In genomic region chr11:98867293-98867692, GRCm38 (mm10) we compare ENCODE assay signal across 18 mouse cellular contexts. TPM values are rescaled to one million over a fixed set of nuclear protein-coding genes. Genes with fewer than 3 reads are reported as not detected.
A peak's percentile ranks its signal among the peaks of the same experiment; 100 is the strongest.
DNase-seq lines count a peak whose midpoint lies in the region; ATAC-seq lines count a peak whose summit lies in the region.
"Had no signal": no experiment of that assay in that cellular context is flagged by ENCODE, and none has a peak within 500 bp of the region (broad histone marks: within the 10 kb centered on the region; RNA-seq: fewer than 3 reads in every experiment).

No protein-coding gene starts in this region.

- no peak for ATAC-seq in midbrain, embryonic 12.5 days (ENCODE audit: low FRiP score, low read depth)
- ATAC-seq in midbrain, embryonic 11.5 days (ENCODE audit: low FRiP score), result no peak
- peak; percentile 12; the same call in 1 of the 2 replicates for ATAC-seq in neural tube, embryonic 14.5 days (ENCODE audit: low read depth)

- 52% methylated on average over 12 of the region's 12 CpGs for WGBS in midbrain, embryonic 12.5 days
- WGBS in midbrain, embryonic 11.5 days, result 55% methylated on average over 12 of the region's 12 CpGs
- 45% methylated on average over 12 of the region's 12 CpGs for whole genome bisulfite sequencing in hindbrain, embryonic 10.5 days
- WGBS in neural tube, embryonic 14.5 days, result 42% methylated on average over 12 of the region's 12 CpGs

- H3K9ac ChIP-seq in midbrain, embryonic 12.5 days (replicated peaks), result no peak overlapping the region
- H3K9ac ChIP-seq in midbrain, embryonic 11.5 days (ENCODE audit: low read length), result no peak overlapping the region
- H3K9ac ChIP-seq in neural tube, embryonic 14.5 days (replicated peaks; ENCODE audit: low read depth, low read length), result no peak overlapping the region
- H3K9ac ChIP-seq: hindbrain, embryonic 15.5 days; limb, embryonic 12.5 days; liver, embryonic 15.5 days had no signal

- H3K4me2 ChIP-seq in midbrain, embryonic 12.5 days (replicated peaks), result no peak overlapping the region
- H3K4me2 ChIP-seq in midbrain, embryonic 11.5 days, result no peak overlapping the region
- H3K4me2 ChIP-seq in neural tube, embryonic 14.5 days (ENCODE audit: low read depth, low read length), result no peak overlapping the region
- H3K4me2 ChIP-seq: hindbrain, embryonic 15.5 days; limb, embryonic 12.5 days; liver, embryonic 15.5 days had no signal

- H3K36me3 ChIP-seq in midbrain, embryonic 12.5 days, result peaks cover 43% of the 10 kb centered on the region
- H3K36me3 ChIP-seq in midbrain, embryonic 11.5 days (ENCODE audit: control insufficient read depth, insufficient read depth, low read length), result peaks cover 2% of the 10 kb centered on the region; the same call in 1 of the 2 replicates
- H3K36me3 ChIP-seq in hindbrain, embryonic 10.5 days, result peaks cover 64% of the 10 kb centered on the region
- H3K36me3 ChIP-seq in neural tube, embryonic 14.5 days (ENCODE audit: control insufficient read depth, insufficient read depth, low read length), result peaks cover 8% of the 10 kb centered on the region; the same call in 1 of the 2 replicates

- no peak overlapping the region for H3K4me3 ChIP-seq in midbrain, embryonic 12.5 days
- no peak overlapping the region for H3K4me3 ChIP-seq in midbrain, embryonic 11.5 days (ENCODE audit: low read depth, low read length)
- H3K4me3 ChIP-seq in hindbrain, embryonic 10.5 days, result no peak overlapping the region
- H3K4me3 ChIP-seq in neural tube, embryonic 14.5 days (ENCODE audit: low read depth, low read length), result no peak overlapping the region
- H3K4me3 ChIP-seq: forebrain, embryonic 10.5 days; hindbrain, embryonic 15.5 days; left cerebral cortex, adult 2 months; limb, embryonic 12.5 days; liver, embryonic 15.5 days had no signal

- peaks cover 2% of the 10 kb centered on the region; the same call in 1 of the 2 replicates for H3K27me3 ChIP-seq in midbrain, embryonic 12.5 days
- no peaks in the 10 kb centered on the region for H3K27me3 ChIP-seq in midbrain, embryonic 11.5 days (ENCODE audit: control insufficient read depth, insufficient read depth, low read length)
- H3K27me3 ChIP-seq in hindbrain, embryonic 10.5 days (ENCODE audit: insufficient read depth, poor library complexity, severe bottlenecking), result no peaks in the 10 kb centered on the region
- H3K27me3 ChIP-seq in neural tube, embryonic 14.5 days (ENCODE audit: control insufficient read depth, insufficient read depth, low read length), result no peaks in the 10 kb centered on the region
- H3K27me3 ChIP-seq: CH12.LX; hindbrain, embryonic 15.5 days; limb, embryonic 12.5 days; liver, embryonic 15.5 days had no signal

- peak; percentile 56 for DNase-seq in cerebellum, adult 11-12 months
- no peak for DNase-seq in cerebellum, adult 11 months
- DNase-seq in midbrain, embryonic 11.5 days (ENCODE audit: low spot score, missing footprints), result no peak
- DNase-seq in hindbrain, embryonic 10.5 days (ENCODE audit: low spot score), result peak; percentile 51
- DNase-seq in layer of hippocampus, adult 9-11 months, result no peak
- no peak for DNase-seq in layer of hippocampus, adult 9-10 months (ENCODE audit: low spot score)
- DNase-seq: gastrocnemius, postnatal 36 days; kidney, adult 2 months; kidney, postnatal 36 days; lung, postnatal 10 days had no signal

- peaks cover 17% of the 10 kb centered on the region; the same call in 1 of the 2 replicates for H3K4me1 ChIP-seq in midbrain, embryonic 12.5 days
- peaks cover 10% of the 10 kb centered on the region for H3K4me1 ChIP-seq in midbrain, embryonic 11.5 days (ENCODE audit: control insufficient read depth, insufficient read depth, low read length)
- H3K4me1 ChIP-seq in hindbrain, embryonic 10.5 days (replicated peaks), result peaks cover 33% of the 10 kb centered on the region
- H3K4me1 ChIP-seq in neural tube, embryonic 14.5 days (ENCODE audit: control insufficient read depth, insufficient read depth, low read length), result peaks cover 8% of the 10 kb centered on the region; the same call in 1 of the 2 replicates

- H3K27ac ChIP-seq in midbrain, embryonic 12.5 days (replicated peaks), result peak overlapping the region; percentile 35; the same call in 1 of the 2 replicates
- no peak overlapping the region for H3K27ac ChIP-seq in midbrain, embryonic 11.5 days (ENCODE audit: low read depth, low read length)
- H3K27ac ChIP-seq in hindbrain, embryonic 10.5 days, result peak overlapping the region; percentile 46; the same call in 1 of the 2 replicates
- H3K27ac ChIP-seq in neural tube, embryonic 14.5 days (ENCODE audit: low read depth, low read length), result no peak overlapping the region
- H3K27ac ChIP-seq: forebrain, embryonic 10.5 days; hindbrain, embryonic 15.5 days; left cerebral cortex, adult 2 months; limb, embryonic 12.5 days; liver, embryonic 15.5 days had no signal

- H3K9me3 ChIP-seq in midbrain, embryonic 12.5 days, result no peaks in the 10 kb centered on the region
- H3K9me3 ChIP-seq in midbrain, embryonic 11.5 days (ENCODE audit: control insufficient read depth, low read length), result no peaks in the 10 kb centered on the region
- no peaks in the 10 kb centered on the region for H3K9me3 ChIP-seq in hindbrain, embryonic 10.5 days
- H3K9me3 ChIP-seq in neural tube, embryonic 14.5 days (ENCODE audit: control insufficient read depth, low read length), result no peaks in the 10 kb centered on the region
- H3K9me3 ChIP-seq: forebrain, embryonic 10.5 days; hindbrain, embryonic 15.5 days; limb, embryonic 12.5 days; liver, embryonic 15.5 days had no signal

RNA-seq across cellular contexts. Expression of gene Wipf2, which starts 3.9 kb away (rescaled TPM):
- 4.9 TPM in 2 replicates for polyA plus RNA-seq in midbrain, embryonic 12.5 days (2016; fragmentation: Nextera tagmentation; extraction: Ambion mirVana)
- 4.4 and 5.9 TPM in 2 replicates for polyA plus RNA-seq in midbrain, embryonic 11.5 days (2014; fragmentation: Nextera tagmentation; extraction: Ambion mirVana)
- polyA plus RNA-seq in hindbrain, embryonic 10.5 days (2016; fragmentation: Nextera tagmentation; extraction: Ambion mirVana), result 4.6 and 4.7 TPM in 2 replicates
- polyA plus RNA-seq in neural tube, embryonic 14.5 days (2014; fragmentation: Nextera tagmentation; extraction: Ambion mirVana), result 5.2 and 5.7 TPM in 2 replicates

RNA-seq across cellular contexts. Expression of gene Rapgefl1, which starts 30.7 kb away (rescaled TPM):
- polyA plus RNA-seq in midbrain, embryonic 12.5 days (2016; fragmentation: Nextera tagmentation; extraction: Ambion mirVana), result 3.0 and 3.1 TPM in 2 replicates
- polyA plus RNA-seq in midbrain, embryonic 11.5 days (2014; fragmentation: Nextera tagmentation; extraction: Ambion mirVana), result 1.6 and 1.8 TPM in 2 replicates
- 1.1 and 2.2 TPM in 2 replicates for polyA plus RNA-seq in hindbrain, embryonic 10.5 days (2016; fragmentation: Nextera tagmentation; extraction: Ambion mirVana)
- polyA plus RNA-seq in neural tube, embryonic 14.5 days (2014; fragmentation: Nextera tagmentation; extraction: Ambion mirVana), result 13.9 and 18.6 TPM in 2 replicates

RNA-seq across cellular contexts. Expression of gene Cdc6, which starts 40.3 kb away (rescaled TPM):
- polyA plus RNA-seq in midbrain, embryonic 12.5 days (2016; fragmentation: Nextera tagmentation; extraction: Ambion mirVana), result 28.3 and 29.0 TPM in 2 replicates
- 44.3 and 45.0 TPM in 2 replicates for polyA plus RNA-seq in midbrain, embryonic 11.5 days (2014; fragmentation: Nextera tagmentation; extraction: Ambion mirVana)
- 45.3 and 63.7 TPM in 2 replicates for polyA plus RNA-seq in hindbrain, embryonic 10.5 days (2016; fragmentation: Nextera tagmentation; extraction: Ambion mirVana)
- polyA plus RNA-seq in neural tube, embryonic 14.5 days (2014; fragmentation: Nextera tagmentation; extraction: Ambion mirVana), result 2.1 and 2.8 TPM in 2 replicates

Comparison
In these comparisons a context has a peak if more than half of its experiments do, and no peak if none do; other contexts are left out.
1. DNase-seq: peak in cerebellum, adult 11-12 months (single experiment) and hindbrain, embryonic 10.5 days (single experiment); none in cerebellum, adult 11 months (single experiment), midbrain, embryonic 11.5 days (single experiment), layer of hippocampus, adult 9-11 months (single experiment) and layer of hippocampus, adult 9-10 months (single experiment).
2. H3K27ac ChIP-seq: peak in midbrain, embryonic 12.5 days (single experiment) and hindbrain, embryonic 10.5 days (single experiment); none in midbrain, embryonic 11.5 days (single experiment) and neural tube, embryonic 14.5 days (single experiment).